Mouse (Mus musculus): ENCODE measurements around the gene Specc1l. TPM values are rescaled to one million over a fixed set of nuclear protein-coding genes. Genes with fewer than 3 reads are reported as not detected.
"Not testable (repeated sequence)": the region's sequence is repeated elsewhere in the genome, so short reads cannot be mapped to it uniquely, and the experiment has no call there.

The Specc1l gene
- polyA plus RNA-seq, 1 experiment from 2014 or later, result 27.5 TPM

GRCm38 (mm10) chr10:75258241-75258640, 46.4 kb downstream of the Specc1l start:
- WGBS, result 71% methylated on average over 5 of the region's 5 CpGs
- Histone ChIP-seq H3K27me3 (ENCODE audit: insufficient read depth, poor library complexity, severe bottlenecking) (no peaks in the 10 kb centered on the region), H3K4me3 (no peak overlapping the region), H3K9me3 (no peaks in the 10 kb centered on the region), H3K27ac (0 out of 2 replicates have a peak overlapping the region, but pooled peaks have one; percentile 36), H3K4me1 (no peaks in the 10 kb centered on the region), H3K36me3 (peaks cover 46% of the 10 kb centered on the region)
- DNase-seq (ENCODE audit: low spot score), result no peak

DNA sequence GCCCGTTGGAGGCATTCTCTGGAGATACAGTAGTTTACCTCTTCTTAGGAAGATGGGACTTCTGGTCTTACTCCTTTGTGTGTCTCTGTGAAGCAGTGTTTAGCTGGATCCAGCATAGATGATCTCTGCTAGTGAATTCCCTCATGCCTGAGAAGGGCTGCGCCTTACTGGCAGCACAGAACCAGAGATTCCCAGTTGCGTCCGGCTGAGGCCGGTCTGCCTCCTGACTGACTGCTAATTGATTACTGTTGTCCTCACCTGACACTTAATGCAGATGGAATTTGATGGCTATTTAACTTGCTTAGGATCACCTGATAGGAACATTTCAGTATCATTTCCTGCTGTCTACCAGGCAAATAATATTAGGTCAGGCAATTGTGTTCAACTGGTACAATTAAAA, 49.4 kb downstream of the Specc1l start:
- Histone ChIP-seq H3K4me1 (peaks cover 9% of the 10 kb centered on the region; the same call in 1 of the 2 replicates), H3K36me3 (peaks cover 61% of the 10 kb centered on the region), H3K27me3 (ENCODE audit: insufficient read depth, poor library complexity, severe bottlenecking) (no peaks in the 10 kb centered on the region), H3K9me3 (no peaks in the 10 kb centered on the region), H3K27ac (no peak overlapping the region), H3K4me3 (no peak overlapping the region)
- 91% methylated on average over 5 of the region's 5 CpGs for WGBS
- DNase-seq (ENCODE audit: low spot score), result no peak

- no peaks in the 10 kb centered on the region for H3K9me3 ChIP-seq
- H3K4me1 ChIP-seq, result peaks cover 9% of the 10 kb centered on the region; the same call in 1 of the 2 replicates
- no peak overlapping the region; the same call in 1 of the 2 replicates for H3K27ac ChIP-seq
- DNase-seq (ENCODE audit: low spot score), result no peak
- no peak overlapping the region for H3K4me3 ChIP-seq
- H3K36me3 ChIP-seq, result peaks cover 74% of the 10 kb centered on the region
- 45% methylated on average over 3 of the region's 3 CpGs for WGBS
- H3K27me3 ChIP-seq (ENCODE audit: insufficient read depth, poor library complexity, severe bottlenecking), result no peaks in the 10 kb centered on the region
These were observed 53.2 kb downstream of the Specc1l start for GRCm38 (mm10) chr10:75264993-75265555.

- H3K27me3 ChIP-seq (ENCODE audit: insufficient read depth, poor library complexity, severe bottlenecking), result no peaks in the 10 kb centered on the region
- 49% methylated on average over 4 of the region's 4 CpGs for WGBS
- peaks cover 53% of the 10 kb centered on the region for H3K36me3 ChIP-seq
- no peak overlapping the region for H3K27ac ChIP-seq
- H3K9me3 ChIP-seq, result no peaks in the 10 kb centered on the region
- DNase-seq (ENCODE audit: low spot score), result no peak
- no peak overlapping the region for H3K4me3 ChIP-seq
- peaks cover 7% of the 10 kb centered on the region; the same call in 1 of the 2 replicates for H3K4me1 ChIP-seq
These were observed 61.1 kb downstream of the Specc1l start for GRCm38 (mm10) chr10:75273020-75273419.

- Histone ChIP-seq H3K9me3 (no peaks in the 10 kb centered on the region), H3K4me1 (peaks cover 7% of the 10 kb centered on the region; the same call in 1 of the 2 replicates), H3K36me3 (peaks cover 47% of the 10 kb centered on the region), H3K4me3 (no peak overlapping the region), H3K27ac (no peak overlapping the region), H3K27me3 (ENCODE audit: insufficient read depth, poor library complexity, severe bottlenecking) (no peaks in the 10 kb centered on the region)
- no peak for DNase-seq (ENCODE audit: low spot score)
- 94% methylated on average over 12 of the region's 12 CpGs for WGBS
These were observed 64.6 kb downstream of the Specc1l start for GRCm38 (mm10) chr10:75276427-75277013.

DNA sequence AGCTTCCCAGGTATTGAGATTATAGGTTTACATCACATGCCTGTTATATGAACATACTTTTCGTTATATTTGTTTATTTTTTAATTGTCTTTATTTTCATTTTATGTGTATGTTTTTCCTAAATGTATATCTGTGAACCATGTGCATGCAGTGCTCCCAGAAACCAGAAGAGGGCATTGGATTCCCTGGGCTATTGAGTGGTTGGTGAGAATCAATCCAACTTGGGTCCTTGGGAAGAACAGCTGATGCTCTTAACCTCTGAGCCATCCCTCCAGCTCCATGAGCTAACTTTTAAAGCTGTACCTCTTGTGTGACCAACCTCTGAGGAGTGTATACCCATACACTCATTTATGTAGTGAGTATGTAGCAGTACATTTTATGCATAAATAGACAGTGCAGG, 65.6 kb downstream of the Specc1l start:
- WGBS, result 78% methylated on average over 1 of the region's 1 CpGs
- DNase-seq (ENCODE audit: low spot score), result no peak
- peaks cover 47% of the 10 kb centered on the region for H3K36me3 ChIP-seq

GRCm38 (mm10) chr10:75282648-75283047, 70.8 kb downstream of the Specc1l start:
- Histone ChIP-seq H3K27me3 (ENCODE audit: insufficient read depth, poor library complexity, severe bottlenecking) (no peaks in the 10 kb centered on the region), H3K4me3 (no peak overlapping the region), H3K4me1 (no peaks in the 10 kb centered on the region), H3K27ac (no peak overlapping the region), H3K9me3 (no peaks in the 10 kb centered on the region), H3K36me3 (peaks cover 37% of the 10 kb centered on the region)
- WGBS, result 88% methylated on average over 5 of the region's 5 CpGs
- no peak for DNase-seq (ENCODE audit: low spot score)

More for the DNA sequence above, 65.6 kb downstream of the Specc1l start:
- Histone ChIP-seq H3K27ac (no peak overlapping the region), H3K9me3 (no peaks in the 10 kb centered on the region), H3K4me3 (no peak overlapping the region), H3K4me1 (peaks cover 7% of the 10 kb centered on the region; the same call in 1 of the 2 replicates), H3K27me3 (ENCODE audit: insufficient read depth, poor library complexity, severe bottlenecking) (no peaks in the 10 kb centered on the region)

- H3K36me3 ChIP-seq, result peaks cover 38% of the 10 kb centered on the region
- H3K4me3 ChIP-seq, result no peak overlapping the region
- no peaks in the 10 kb centered on the region for H3K4me1 ChIP-seq
- H3K27me3 ChIP-seq (ENCODE audit: insufficient read depth, poor library complexity, severe bottlenecking), result no peaks in the 10 kb centered on the region
- H3K27ac ChIP-seq, result no peak overlapping the region
- 89% methylated on average over 3 of the region's 3 CpGs for WGBS
- no peaks in the 10 kb centered on the region for H3K9me3 ChIP-seq
- peak; percentile 7 for DNase-seq (ENCODE audit: low spot score)
These were observed 71.9 kb downstream of the Specc1l start for GRCm38 (mm10) chr10:75283821-75284220.

GRCm38 (mm10) chr10:75288579-75288978, 76.7 kb downstream of the Specc1l start:
- no peaks in the 10 kb centered on the region for H3K9me3 ChIP-seq
- no peak for DNase-seq (ENCODE audit: low spot score)
- no peak overlapping the region for H3K27ac ChIP-seq
- peaks cover 17% of the 10 kb centered on the region for H3K36me3 ChIP-seq
- H3K27me3 ChIP-seq (ENCODE audit: insufficient read depth, poor library complexity, severe bottlenecking), result no peaks in the 10 kb centered on the region
- 78% methylated on average over 7 of the region's 7 CpGs for WGBS
- no peak overlapping the region for H3K4me3 ChIP-seq
- peaks cover 4% of the 10 kb centered on the region; the same call in 1 of the 2 replicates for H3K4me1 ChIP-seq

- Histone ChIP-seq H3K4me1 (peaks cover 10% of the 10 kb centered on the region; the same call in 1 of the 2 replicates), H3K27me3 (ENCODE audit: insufficient read depth, poor library complexity, severe bottlenecking) (no peaks in the 10 kb centered on the region), H3K36me3 (peaks cover 9% of the 10 kb centered on the region; the same call in 1 of the 2 replicates), H3K4me3 (no peak overlapping the region), H3K9me3 (no peaks in the 10 kb centered on the region), H3K27ac (no peak overlapping the region)
- DNase-seq (ENCODE audit: low spot score), result no peak
- WGBS, result 62% methylated on average over 4 of the region's 4 CpGs
These were observed 77.5 kb downstream of the Specc1l start for GRCm38 (mm10) chr10:75289392-75289791.

DNA sequence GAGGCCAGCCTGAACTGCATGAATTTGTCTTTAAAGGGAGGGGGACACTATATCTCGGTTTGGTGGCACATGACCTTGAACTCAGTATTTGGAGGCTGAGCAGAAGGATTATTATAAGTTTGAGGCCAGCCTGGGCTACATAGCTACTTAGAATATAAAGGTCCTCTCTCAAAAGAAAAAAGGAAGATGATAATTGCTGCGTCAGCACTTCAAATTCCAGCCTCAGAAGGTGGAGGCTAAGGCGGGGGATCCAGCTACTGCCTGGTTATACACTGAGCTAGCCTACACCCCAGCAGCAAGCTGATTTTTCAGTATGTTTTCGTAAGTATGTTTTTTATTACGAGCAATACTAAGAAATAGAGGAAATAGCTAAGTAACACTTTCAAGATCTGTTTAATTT, 78.8 kb downstream of the Specc1l start:
- H3K36me3 ChIP-seq, result peaks cover 9% of the 10 kb centered on the region; the same call in 1 of the 2 replicates
- 83% methylated on average over 5 of the region's 5 CpGs for WGBS
- DNase-seq (ENCODE audit: low spot score), result no peak
- no peaks in the 10 kb centered on the region for H3K27me3 ChIP-seq (ENCODE audit: insufficient read depth, poor library complexity, severe bottlenecking)
- no peaks in the 10 kb centered on the region for H3K9me3 ChIP-seq
- H3K4me3 ChIP-seq, result no peak overlapping the region
- no peak overlapping the region for H3K27ac ChIP-seq
- peaks cover 19% of the 10 kb centered on the region; the same call in 1 of the 2 replicates for H3K4me1 ChIP-seq

- Histone ChIP-seq H3K36me3 (peaks cover 12% of the 10 kb centered on the region; the same call in 1 of the 2 replicates), H3K4me1 (peaks cover 19% of the 10 kb centered on the region; the same call in 1 of the 2 replicates), H3K27ac (no peak overlapping the region), H3K4me3 (no peak overlapping the region), H3K9me3 (no peaks in the 10 kb centered on the region), H3K27me3 (ENCODE audit: insufficient read depth, poor library complexity, severe bottlenecking) (no peaks in the 10 kb centered on the region)
- 68% methylated on average over 1 of the region's 1 CpGs for WGBS
- no peak for DNase-seq (ENCODE audit: low spot score)
These were observed 79.5 kb downstream of the Specc1l start for GRCm38 (mm10) chr10:75291338-75291737.

DNA sequence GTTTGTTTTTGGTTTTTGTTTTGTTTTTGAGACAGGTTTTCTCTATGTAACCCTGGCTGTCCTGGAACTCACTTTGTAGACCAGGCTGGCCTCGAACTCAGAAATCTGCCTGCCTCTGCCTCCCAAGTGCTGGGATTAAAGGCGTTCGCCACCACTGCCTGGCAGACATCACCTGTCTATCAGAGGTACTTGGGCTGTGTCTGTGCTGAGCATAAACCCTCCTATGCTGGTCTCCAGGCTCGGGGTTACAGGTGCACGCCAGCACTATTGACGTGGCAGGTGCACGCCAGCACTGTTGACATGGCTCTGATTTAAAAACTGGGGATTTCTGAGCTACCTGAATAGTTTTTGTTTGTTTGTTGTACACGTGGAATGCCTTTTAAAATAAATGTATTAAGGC, 80.3 kb downstream of the Specc1l start:
- H3K4me1 ChIP-seq, result peaks cover 19% of the 10 kb centered on the region; the same call in 1 of the 2 replicates
- peak; percentile 53 for DNase-seq (ENCODE audit: low spot score)
- H3K9me3 ChIP-seq; H3K27ac ChIP-seq; H3K4me3 ChIP-seq; H3K27me3 ChIP-seq (ENCODE audit: insufficient read depth, poor library complexity, severe bottlenecking): not testable (repeated sequence)
- peaks cover 15% of the 10 kb centered on the region; the same call in 1 of the 2 replicates for H3K36me3 ChIP-seq
- WGBS, result 88% methylated on average over 8 of the region's 8 CpGs
